In the genomic region with DNA sequence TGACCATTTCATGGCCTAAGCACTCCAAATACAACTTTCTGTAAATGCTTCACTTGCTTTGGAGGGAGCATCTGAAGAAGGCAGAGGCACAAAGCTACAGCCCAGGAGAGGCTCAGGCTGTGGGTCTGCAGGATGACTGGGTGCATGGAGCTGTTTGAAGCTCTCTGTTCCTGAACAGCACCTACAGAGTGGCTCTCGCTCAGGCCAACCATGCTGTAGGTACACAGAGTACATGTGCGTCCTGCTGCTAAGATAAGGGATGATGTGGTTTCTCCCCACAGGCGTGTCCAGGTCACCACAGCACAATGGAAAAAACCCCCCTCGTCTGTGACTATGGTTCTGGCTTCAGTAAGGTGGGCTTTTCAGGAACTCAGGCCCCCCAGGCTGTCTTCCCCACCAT, we compare ENCODE assay signal across 30 mouse cellular contexts. TPM values are rescaled to one million over a fixed set of nuclear protein-coding genes. Genes with fewer than 3 reads are reported as not detected.
DNase-seq lines count a peak whose midpoint lies in the region; ATAC-seq and TF ChIP-seq lines count a peak whose summit lies in the region.
"Had no signal": no experiment of that assay in that cellular context is flagged by ENCODE, and none has a peak within 500 bp of the region (broad histone marks: within the 10 kb centered on the region; RNA-seq: fewer than 3 reads in every experiment).

No protein-coding gene starts in this region.

- no peaks in the 10 kb centered on the region for H3K4me1 ChIP-seq in heart, adult 2 months (ENCODE audit: control insufficient read depth, insufficient read depth, low read length)
- H3K4me1 ChIP-seq: embryonic facial prominence, embryonic 13.5 days; embryonic facial prominence, embryonic 15.5 days; forebrain, embryonic 10.5 days; forebrain, embryonic 12.5 days had no signal

- no peaks in the 10 kb centered on the region for H3K79me2 ChIP-seq in heart, adult 2 months (replicated peaks; ENCODE audit: control insufficient read depth, insufficient read depth, low read length)

- TF ChIP-seq POLR2A in heart, adult 2 months (IDR thresholded peaks at IDR 0.05; ENCODE audit: insufficient read depth, low read depth, low read length), result no peak

- no peaks in the 10 kb centered on the region for H3K36me3 ChIP-seq in heart, adult 2 months (ENCODE audit: control insufficient read depth, insufficient read depth, low read length)
- H3K36me3 ChIP-seq: embryonic facial prominence, embryonic 13.5 days; embryonic facial prominence, embryonic 15.5 days; forebrain, embryonic 10.5 days; forebrain, embryonic 12.5 days had no signal

- H3K27ac ChIP-seq in heart, adult 2 months, result no peak overlapping the region
- H3K27ac ChIP-seq: embryonic facial prominence, embryonic 13.5 days; embryonic facial prominence, embryonic 15.5 days; forebrain, embryonic 10.5 days; forebrain, embryonic 12.5 days had no signal

- peak; percentile 52; the same call in 1 of the 2 replicates for ATAC-seq in common myeloid progenitor, adult 5-6 weeks (replicated peaks; ENCODE audit: low read depth, poor library complexity, severe bottlenecking)
- ATAC-seq in megakaryocyte-erythroid progenitor cell, adult 5-6 weeks (replicated peaks; ENCODE audit: low FRiP score, low TSS enrichment, poor library complexity, severe bottlenecking), result peak; percentile 65
- ATAC-seq: activated CD4-positive, CD25-positive, alpha-beta regulatory T cell, adult 4 months; forebrain, embryonic 14.5 days; forebrain, embryonic 16.5 days; Patski had no signal

- H3K27me3 ChIP-seq in heart, adult 2 months (ENCODE audit: control insufficient read depth, insufficient read depth, low read length), result no peaks in the 10 kb centered on the region
- H3K27me3 ChIP-seq: embryonic facial prominence, embryonic 13.5 days; embryonic facial prominence, embryonic 15.5 days; Patski had no signal

- TF ChIP-seq EP300 in heart, adult 2 months (IDR thresholded peaks at IDR 0.05; ENCODE audit: insufficient read depth, low read depth, low read length), result no peak

- no peak for TF ChIP-seq CTCF in heart, adult 2 months (IDR thresholded peaks at IDR 0.05)

- no peak overlapping the region for H3K9ac ChIP-seq in heart, adult 2 months (ENCODE audit: low read depth, low read length)
- H3K9ac ChIP-seq: embryonic facial prominence, embryonic 13.5 days; embryonic facial prominence, embryonic 15.5 days; forebrain, embryonic 12.5 days had no signal

- peak; percentile 79 for DNase-seq in heart, adult 11 months
- DNase-seq in heart, adult 2 months, result no peak
- DNase-seq in right cerebral cortex, postnatal 14 days, result no peak
- DNase-seq in frontal cortex, postnatal 36 days (ENCODE audit: low spot score in 2 of 2), result no peak
- DNase-seq: adrenal gland, postnatal 10 days; adrenal gland, postnatal 25 days; cerebellum, adult 11 months; cerebellum, adult 18-20 months; cerebellum, adult 8-10 months; cerebellum, adult 9-11 months; cerebellum, postnatal 14 days; embryo, embryonic 11 days had no signal

- H3K4me3 ChIP-seq in heart, adult 2 months, result no peak overlapping the region
- H3K4me3 ChIP-seq: embryonic facial prominence, embryonic 13.5 days; embryonic facial prominence, embryonic 15.5 days; erythroblast, embryonic 14.5 days; forebrain, embryonic 10.5 days; forebrain, embryonic 12.5 days had no signal

- intact Hi-C loops in heart, adult 2 months (cut with DNase I), result no loop called here

- WGBS in heart, adult 2 months, result 63% methylated on average over 4 of the region's 4 CpGs

RNA-seq across cellular contexts. Expression of a gene that starts 2.2 kb away (rescaled TPM):
- total RNA-seq in heart, adult 2 months (2021), result not detected
- 0.12 TPM in 1 of 2 replicates, not detected in the other for polyA plus RNA-seq in heart, adult 2 months (2012; rRNA removed)
- total RNA-seq in common myeloid progenitor, adult 5-6 weeks (2017), result not detected in 2 replicates
- total RNA-seq in megakaryocyte-erythroid progenitor cell, adult 5-6 weeks (2014; fragmentation: Nextera tagmentation), result not detected in 2 replicates
- not detected in 2 replicates for total RNA-seq in megakaryocyte-erythroid progenitor cell, adult 5-6 weeks (2017)
- total RNA-seq: adrenal gland, adult 18-20 months; adrenal gland, postnatal 10 days; adrenal gland, postnatal 25 days; adrenal gland, postnatal 4 days; ES-E14 had no signal
- polyA plus RNA-seq: brain, embryonic 14.5 days; C2C12; embryonic facial prominence, embryonic 11.5 days; embryonic facial prominence, embryonic 13.5 days; embryonic facial prominence, embryonic 15.5 days; erythroblast, embryonic 14.5 days; forebrain, embryonic 10.5 days; forebrain, embryonic 12.5 days; forebrain, embryonic 14.5 days; forebrain, embryonic 16.5 days; frontal cortex, adult 2 months; Patski had no signal

RNA-seq across cellular contexts. Expression of a gene that starts 45.9 kb away (rescaled TPM):
- 1 to 10 TPM; 5.1 to 5.7 TPM for total RNA-seq in heart, adult 2 months (2021)
- polyA plus RNA-seq in heart, adult 2 months (2012; rRNA removed), result 22.2 and 26.9 TPM in 2 replicates
- total RNA-seq in common myeloid progenitor, adult 5-6 weeks (2017), result 11.7 and 25.1 TPM in 2 replicates
- 26.0 and 42.8 TPM in 2 replicates for total RNA-seq in megakaryocyte-erythroid progenitor cell, adult 5-6 weeks (2014; fragmentation: Nextera tagmentation)
- 6.2 and 9.4 TPM in 2 replicates for total RNA-seq in megakaryocyte-erythroid progenitor cell, adult 5-6 weeks (2017)

RNA-seq across cellular contexts. Expression of a gene that starts 46.2 kb away (rescaled TPM):
- 1 to 10 TPM; 3.8 to 4.3 TPM for total RNA-seq in heart, adult 2 months (2021)
- polyA plus RNA-seq in heart, adult 2 months (2012; rRNA removed), result 6.1 and 9.4 TPM in 2 replicates
- total RNA-seq in common myeloid progenitor, adult 5-6 weeks (2017), result 8.3 and 13.6 TPM in 2 replicates
- total RNA-seq in megakaryocyte-erythroid progenitor cell, adult 5-6 weeks (2014; fragmentation: Nextera tagmentation), result 9.1 and 11.3 TPM in 2 replicates
- total RNA-seq in megakaryocyte-erythroid progenitor cell, adult 5-6 weeks (2017), result 8.0 and 31.7 TPM in 2 replicates
